22 mouse cellular contexts compared by ENCODE assay signal in genomic region chr3:34550189-34550588, GRCm38 (mm10).
DNase-seq lines count a peak whose midpoint lies in the region; ATAC-seq lines count a peak whose summit lies in the region.
"Had no signal": no experiment of that assay in that cellular context is flagged by ENCODE, and none has a peak within 500 bp of the region (broad histone marks: within the 10 kb centered on the region; RNA-seq: fewer than 3 reads in every experiment).

No protein-coding gene starts in this region.

- 70% methylated on average over 12 of the region's 12 CpGs for WGBS in heart, embryonic 10.5 days
- 79% methylated on average over 12 of the region's 12 CpGs for WGBS in intestine, embryonic 14.5 days
- WGBS in intestine, embryonic 15.5 days: 79% methylated on average over 12 of the region's 12 CpGs
- 67% methylated on average over 12 of the region's 12 CpGs for WGBS in neural tube, embryonic 13.5 days
- 66% methylated on average over 12 of the region's 12 CpGs for WGBS in neural tube, embryonic 15.5 days
- 76% methylated on average over 12 of the region's 12 CpGs for WGBS in neural tube, embryonic 14.5 days

- DNase-seq in heart, embryonic 10.5 days (ENCODE audit: low spot score): peak; percentile 43
- no peak for DNase-seq in heart, postnatal 36 days
- DNase-seq in intestine, embryonic 14.5 days (ENCODE audit: low spot score): peak; percentile 16
- DNase-seq in neural tube, embryonic 10.5 days (ENCODE audit: extremely low spot score, low spot score): no peak
- DNase-seq: adrenal gland, adult 2 months; adrenal gland, adult 8-10 months; adrenal gland, postnatal 10 days; adrenal gland, postnatal 14 days; adrenal gland, postnatal 25 days; adrenal gland, postnatal 36 days; B cell, adult 2 months; cerebellum, adult 11 months; cerebellum, adult 11-12 months had no signal

- H3K4me2 ChIP-seq in intestine, embryonic 14.5 days (ENCODE audit: low read length): no peak overlapping the region
- no peak overlapping the region for H3K4me2 ChIP-seq in intestine, embryonic 15.5 days (replicated peaks)
- no peak overlapping the region for H3K4me2 ChIP-seq in neural tube, embryonic 13.5 days
- H3K4me2 ChIP-seq in neural tube, embryonic 15.5 days: no peak overlapping the region
- H3K4me2 ChIP-seq in neural tube, embryonic 14.5 days (ENCODE audit: low read depth, low read length): no peak overlapping the region

- H3K9ac ChIP-seq in intestine, embryonic 14.5 days (ENCODE audit: low read length): no peak overlapping the region
- no peak overlapping the region for H3K9ac ChIP-seq in intestine, embryonic 15.5 days
- H3K9ac ChIP-seq in neural tube, embryonic 13.5 days: no peak overlapping the region
- H3K9ac ChIP-seq in neural tube, embryonic 15.5 days (replicated peaks): no peak overlapping the region
- H3K9ac ChIP-seq in neural tube, embryonic 14.5 days (replicated peaks; ENCODE audit: low read depth, low read length): no peak overlapping the region

- no peaks in the 10 kb centered on the region for H3K27me3 ChIP-seq in heart, embryonic 10.5 days (ENCODE audit: insufficient read depth, poor library complexity, severe bottlenecking)
- no peaks in the 10 kb centered on the region for H3K27me3 ChIP-seq in intestine, embryonic 14.5 days (replicated peaks; ENCODE audit: control insufficient read depth, insufficient read depth, low read length)
- no peaks in the 10 kb centered on the region for H3K27me3 ChIP-seq in intestine, embryonic 15.5 days (replicated peaks)
- no peaks in the 10 kb centered on the region for H3K27me3 ChIP-seq in neural tube, embryonic 13.5 days
- no peaks in the 10 kb centered on the region for H3K27me3 ChIP-seq in neural tube, embryonic 15.5 days (replicated peaks)
- H3K27me3 ChIP-seq in neural tube, embryonic 14.5 days (ENCODE audit: control insufficient read depth, insufficient read depth, low read length): no peaks in the 10 kb centered on the region
- H3K27me3 ChIP-seq: CH12.LX had no signal

- ATAC-seq in intestine, embryonic 14.5 days (replicated peaks; ENCODE audit: low FRiP score, low TSS enrichment, low read depth): no peak
- ATAC-seq in intestine, embryonic 15.5 days: no peak
- peak; percentile 61; the same call in 1 of the 2 replicates for ATAC-seq in neural tube, embryonic 13.5 days (ENCODE audit: low read depth)
- no peak for ATAC-seq in neural tube, embryonic 15.5 days (ENCODE audit: low FRiP score)
- ATAC-seq in neural tube, embryonic 14.5 days (ENCODE audit: low read depth): peak; percentile 58; the same call in 1 of the 2 replicates
- ATAC-seq: activated CD4-positive, CD25-positive, alpha-beta regulatory T cell, adult 4 months; CD4-positive, CD25-positive, alpha-beta regulatory T cell, adult 4 months; Patski had no signal

- intact Hi-C loops in heart, postnatal 36 days (cut with DNase I): no loop called here

- no peaks in the 10 kb centered on the region for H3K9me3 ChIP-seq in heart, embryonic 10.5 days
- H3K9me3 ChIP-seq in intestine, embryonic 14.5 days (ENCODE audit: control insufficient read depth, low read length): no peaks in the 10 kb centered on the region
- H3K9me3 ChIP-seq in intestine, embryonic 15.5 days: no peaks in the 10 kb centered on the region
- H3K9me3 ChIP-seq in neural tube, embryonic 13.5 days: no peaks in the 10 kb centered on the region
- H3K9me3 ChIP-seq in neural tube, embryonic 15.5 days (replicated peaks): no peaks in the 10 kb centered on the region
- no peaks in the 10 kb centered on the region for H3K9me3 ChIP-seq in neural tube, embryonic 14.5 days (ENCODE audit: control insufficient read depth, low read length)

- H3K27ac ChIP-seq in heart, embryonic 10.5 days: no peak overlapping the region
- no peak overlapping the region for H3K27ac ChIP-seq in intestine, embryonic 14.5 days (ENCODE audit: low read depth)
- no peak overlapping the region for H3K27ac ChIP-seq in intestine, embryonic 15.5 days
- H3K27ac ChIP-seq in neural tube, embryonic 13.5 days (replicated peaks): no peak overlapping the region
- H3K27ac ChIP-seq in neural tube, embryonic 15.5 days (replicated peaks): no peak overlapping the region
- no peak overlapping the region for H3K27ac ChIP-seq in neural tube, embryonic 14.5 days (ENCODE audit: low read depth, low read length)

- no peak overlapping the region for H3K4me3 ChIP-seq in heart, embryonic 10.5 days
- no peak overlapping the region for H3K4me3 ChIP-seq in intestine, embryonic 14.5 days (ENCODE audit: low read depth, low read length)
- H3K4me3 ChIP-seq in intestine, embryonic 15.5 days (replicated peaks): no peak overlapping the region
- no peak overlapping the region for H3K4me3 ChIP-seq in neural tube, embryonic 13.5 days
- no peak overlapping the region for H3K4me3 ChIP-seq in neural tube, embryonic 15.5 days (replicated peaks)
- no peak overlapping the region for H3K4me3 ChIP-seq in neural tube, embryonic 14.5 days (ENCODE audit: low read depth, low read length)

- no peaks in the 10 kb centered on the region for H3K4me1 ChIP-seq in heart, embryonic 10.5 days
- H3K4me1 ChIP-seq in intestine, embryonic 14.5 days (replicated peaks; ENCODE audit: control insufficient read depth, insufficient read depth, low read length): no peaks in the 10 kb centered on the region
- H3K4me1 ChIP-seq in intestine, embryonic 15.5 days (replicated peaks): no peaks in the 10 kb centered on the region
- H3K4me1 ChIP-seq in neural tube, embryonic 13.5 days (replicated peaks): no peaks in the 10 kb centered on the region
- 0 out of 2 replicates have a peak, but pooled peaks cover 6% of the 10 kb centered on the region for H3K4me1 ChIP-seq in neural tube, embryonic 15.5 days
- no peaks in the 10 kb centered on the region for H3K4me1 ChIP-seq in neural tube, embryonic 14.5 days (ENCODE audit: control insufficient read depth, insufficient read depth, low read length)

- no peaks in the 10 kb centered on the region for H3K36me3 ChIP-seq in heart, embryonic 10.5 days
- no peaks in the 10 kb centered on the region for H3K36me3 ChIP-seq in intestine, embryonic 14.5 days (ENCODE audit: control insufficient read depth, insufficient read depth, low read length)
- no peaks in the 10 kb centered on the region for H3K36me3 ChIP-seq in intestine, embryonic 15.5 days
- no peaks in the 10 kb centered on the region for H3K36me3 ChIP-seq in neural tube, embryonic 13.5 days
- H3K36me3 ChIP-seq in neural tube, embryonic 15.5 days: no peaks in the 10 kb centered on the region
- H3K36me3 ChIP-seq in neural tube, embryonic 14.5 days (ENCODE audit: control insufficient read depth, insufficient read depth, low read length): no peaks in the 10 kb centered on the region
- H3K36me3 ChIP-seq: G1E had no signal

Comparison
In these comparisons a context has a peak if more than half of its experiments do, and no peak if none do; other contexts are left out.
1. DNase-seq: peak in heart, embryonic 10.5 days (single experiment) and intestine, embryonic 14.5 days (single experiment); none in heart, postnatal 36 days (0 of 2) and neural tube, embryonic 10.5 days (single experiment).
2. ATAC-seq: peak in neural tube, embryonic 13.5 days (single experiment) and neural tube, embryonic 14.5 days (single experiment); none in intestine, embryonic 14.5 days (single experiment), intestine, embryonic 15.5 days (single experiment) and neural tube, embryonic 15.5 days (single experiment).